Mouse (Mus musculus): Measurements from ENCODE around the gene Rad51c.
"Not testable (repeated sequence)": the region's sequence is repeated elsewhere in the genome, so short reads cannot be mapped to it uniquely, and the experiment has no call there.

- not testable (repeated sequence) for TF ChIP-seq POLR2A, CTCF (IDR thresholded peaks at IDR 0.05; ENCODE audit: insufficient read depth, low read depth, low read length)
Observed at GRCm38 (mm10) chr11:87452779-87453178, 48.0 kb upstream of the Rad51c start.
